Mouse (Mus musculus) cerebellum, adult 2 months (tissue): Measurements from ENCODE around the gene Arih1.

Source experiments
- CTCF ChIP-seq: fragments of 200-500 bp; IDR thresholded peaks from 2 replicates; pipeline ENCODE4 v1.5.1; 2011; ENCODE audit warnings: low read depth, mild to moderate bottlenecking, control low read depth, low read length, moderate library complexity, borderline replicate concordance; ENCODE audit not compliant: insufficient read depth
- POLR2A ChIP-seq: fragments of 200-500 bp; IDR thresholded peaks from 2 replicates; pipeline ENCODE4 v1.6.1; 2011; ENCODE audit warnings: low read length, control low read depth, borderline replicate concordance; ENCODE audit not compliant: insufficient read depth

DNA sequence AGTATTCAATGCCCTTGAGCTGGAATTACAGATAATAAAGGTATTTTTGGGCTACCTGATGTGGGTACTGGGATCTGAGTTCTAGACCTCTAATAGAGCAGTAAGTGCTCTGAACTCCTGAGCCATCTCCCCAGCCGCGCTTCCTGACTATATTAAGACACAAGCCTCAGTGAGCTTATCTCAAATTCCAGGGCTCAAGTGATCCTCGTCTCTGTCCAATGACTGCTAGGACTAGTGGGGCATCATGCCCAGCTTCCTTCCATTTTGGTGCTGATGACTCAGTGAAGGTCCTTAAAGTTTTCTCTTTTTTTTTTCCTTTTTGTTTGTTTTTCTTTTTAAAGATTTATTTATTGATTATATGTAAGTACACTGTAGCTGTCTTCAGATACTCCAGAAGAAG, 28.7 kb upstream of the Arih1 start:
- TF ChIP-seq CTCF, result no peak
- TF ChIP-seq POLR2A, result no peak
